Mouse (Mus musculus) ovary, postnatal 10 days (tissue): ENCODE data around the gene Cacna1a.

Source experiments
- DNase-seq: peaks from one replicate; pipeline ENCODE4 v3.0.0; 2022; ENCODE audit warnings: low spot score

The Cacna1a gene

DNA sequence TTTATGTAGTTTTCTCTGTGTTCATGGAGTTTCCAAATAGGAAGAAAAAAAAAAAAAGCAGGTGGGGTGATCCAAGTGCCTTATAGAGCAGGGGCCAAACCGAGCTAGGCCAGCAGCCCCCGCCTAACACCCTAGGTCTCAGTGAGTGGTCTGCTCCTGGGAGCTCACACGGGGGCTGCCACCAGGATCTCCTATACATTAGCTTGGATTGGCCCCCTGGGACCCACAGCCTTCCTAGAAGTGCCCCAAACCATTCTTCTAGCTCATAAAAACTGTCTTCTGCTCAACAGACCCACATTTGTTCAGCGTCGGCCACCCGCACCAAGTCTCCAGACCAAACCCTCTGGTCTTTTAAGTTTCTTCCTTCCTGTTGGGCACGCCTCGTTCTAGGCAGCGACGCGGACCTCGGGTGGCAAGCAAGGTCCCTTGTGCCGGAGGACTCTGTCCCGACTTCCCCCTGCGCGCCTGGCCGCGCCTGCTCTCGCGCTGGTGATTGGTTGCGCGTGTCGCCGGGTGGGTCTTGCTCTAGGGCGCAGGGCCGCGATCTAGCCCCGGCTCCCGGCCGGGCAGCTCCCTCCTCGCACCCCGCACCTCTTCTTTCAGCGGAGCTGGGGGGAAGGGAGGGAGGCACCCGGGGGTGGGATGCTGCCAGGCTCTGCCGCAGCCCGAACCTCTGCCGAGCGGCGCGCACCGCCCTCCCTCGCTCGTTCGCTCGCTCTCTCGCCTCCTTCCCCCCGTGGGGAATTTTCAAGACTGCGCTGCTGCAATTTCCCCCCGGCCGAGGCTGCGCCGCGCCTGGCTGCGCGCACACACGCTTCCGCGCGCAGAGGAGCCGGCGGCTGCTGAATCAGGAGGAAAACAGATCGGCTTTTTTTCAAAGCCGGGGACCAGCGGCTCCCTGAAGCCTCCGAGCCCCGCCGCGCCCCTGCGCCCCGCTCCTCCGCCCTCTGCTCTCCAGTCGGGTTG is 25.9 kb downstream of the Cacna1a start:
- DNase-seq, result peak; percentile 10

DNA sequence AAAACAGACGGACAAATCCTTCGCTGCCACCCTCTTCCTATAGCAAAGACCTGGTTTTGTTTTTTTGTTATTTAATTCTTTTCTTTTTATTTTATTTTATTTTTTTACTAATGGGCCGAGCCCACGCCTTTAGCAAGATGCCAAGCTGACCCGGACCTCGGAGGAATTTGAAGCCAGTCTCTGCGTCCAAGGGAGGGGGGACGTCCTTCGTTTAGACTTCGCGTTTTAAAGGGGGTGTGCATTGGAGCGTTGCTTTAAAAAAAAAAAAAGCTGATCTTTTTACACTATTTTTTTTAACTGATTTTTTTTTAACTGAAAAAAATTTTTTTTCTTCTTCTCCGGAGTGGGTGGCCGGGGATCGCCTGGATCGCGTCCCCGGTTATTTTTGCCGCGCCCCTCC is 26.7 kb downstream of the Cacna1a start:
- no peak for DNase-seq

DNA sequence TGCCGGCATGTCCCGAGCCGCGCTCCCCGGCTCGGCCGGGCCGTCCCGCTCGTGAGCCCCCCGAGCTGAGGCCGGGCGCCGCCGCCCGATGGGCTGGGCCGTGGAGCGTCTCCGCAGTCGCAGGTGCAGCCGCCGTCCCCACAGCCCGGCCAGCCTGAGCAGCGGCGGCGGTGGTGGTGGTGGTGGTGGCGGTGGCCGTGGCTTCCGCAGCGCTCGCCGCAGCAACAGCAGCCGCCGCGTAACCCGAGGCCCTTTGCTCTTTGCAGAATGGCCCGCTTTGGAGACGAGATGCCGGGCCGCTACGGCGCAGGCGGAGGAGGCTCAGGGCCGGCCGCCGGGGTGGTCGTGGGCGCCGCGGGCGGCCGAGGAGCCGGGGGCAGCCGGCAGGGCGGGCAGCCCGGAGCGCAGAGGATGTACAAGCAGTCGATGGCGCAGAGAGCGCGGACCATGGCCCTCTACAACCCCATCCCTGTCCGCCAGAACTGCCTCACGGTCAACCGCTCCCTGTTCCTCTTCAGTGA is 27.2 kb downstream of the Cacna1a start:
- DNase-seq, result no peak

DNA sequence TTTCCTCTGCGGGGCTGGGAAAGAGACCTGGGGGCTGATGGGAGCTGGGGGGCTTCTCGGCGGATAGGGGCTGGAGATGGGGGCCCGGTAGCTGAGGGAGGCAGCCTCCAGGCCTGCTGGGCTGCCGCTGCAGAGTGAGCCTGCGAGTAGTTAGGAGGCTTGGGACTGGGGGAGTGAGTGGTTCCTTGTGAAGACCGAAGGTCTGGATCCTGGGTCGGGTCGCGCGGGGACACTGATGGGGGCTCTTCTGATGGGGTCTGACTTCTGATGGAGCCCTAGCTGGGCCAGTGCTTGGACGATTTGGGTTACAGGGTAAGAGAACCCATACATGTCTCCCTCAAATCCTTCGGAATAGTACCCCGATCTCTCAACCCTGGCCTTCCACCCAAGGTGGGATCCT is 27.8 kb downstream of the Cacna1a start:
- no peak for DNase-seq

DNA sequence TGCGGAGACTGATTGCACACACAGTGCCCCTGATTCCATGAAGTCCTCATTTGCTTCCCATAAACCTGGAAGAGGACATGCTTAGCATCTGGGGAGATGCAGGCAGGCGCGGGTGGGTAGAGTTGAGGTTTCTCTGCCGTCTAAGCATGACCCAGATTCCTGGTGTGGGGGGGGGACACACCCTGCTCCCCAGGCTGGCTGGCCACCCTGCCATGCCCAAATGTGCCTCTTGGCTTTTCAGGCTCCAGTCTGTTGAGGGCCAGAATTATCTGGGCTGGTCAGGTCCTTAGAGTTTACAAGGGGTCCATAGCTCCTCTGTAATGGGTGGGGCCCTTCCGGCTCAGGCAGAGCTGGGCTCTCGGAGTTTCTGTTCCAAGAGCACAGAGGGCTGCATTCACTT is 28.7 kb downstream of the Cacna1a start:
- DNase-seq, result no peak

DNA sequence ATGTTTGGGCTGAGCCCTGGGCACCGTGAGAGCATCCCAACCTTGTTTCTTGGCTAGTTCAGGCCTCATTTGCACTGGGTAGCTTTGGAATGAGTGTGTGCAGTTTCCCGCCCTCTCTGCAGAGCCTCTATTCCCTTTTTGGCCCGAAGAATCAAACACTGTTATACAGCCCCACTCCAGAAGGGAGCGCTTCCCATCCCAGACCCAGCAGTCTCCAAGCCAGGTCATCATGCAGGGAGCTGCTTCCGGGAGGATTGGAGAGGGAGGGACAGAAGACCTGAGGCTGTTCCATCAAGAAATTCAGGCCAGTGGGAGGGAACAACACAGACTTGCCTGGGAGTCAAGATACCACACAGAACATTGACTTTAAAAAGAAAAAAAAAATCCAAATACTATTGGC is 29.6 kb downstream of the Cacna1a start:
- DNase-seq, result no peak

DNA sequence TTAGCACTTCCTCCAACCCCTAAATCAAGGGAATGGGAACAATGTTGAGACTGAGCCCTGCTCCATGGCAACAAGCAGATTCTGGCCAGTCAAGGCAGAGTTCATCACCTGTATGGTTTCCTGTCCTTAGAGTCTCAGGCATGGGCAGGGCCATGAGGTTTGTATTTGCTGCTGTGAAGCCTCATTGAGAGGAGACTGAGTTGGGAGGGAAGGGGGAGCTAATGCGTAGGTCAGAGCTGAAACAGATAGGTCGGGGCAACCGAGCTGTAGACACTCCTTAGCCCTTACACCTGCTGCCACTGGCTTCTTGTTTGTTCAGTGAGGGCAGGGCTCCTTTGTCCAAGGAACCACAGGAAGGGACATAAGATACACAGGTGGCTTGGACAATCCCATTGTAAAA is 36.2 kb downstream of the Cacna1a start:
- DNase-seq, result no peak

DNA sequence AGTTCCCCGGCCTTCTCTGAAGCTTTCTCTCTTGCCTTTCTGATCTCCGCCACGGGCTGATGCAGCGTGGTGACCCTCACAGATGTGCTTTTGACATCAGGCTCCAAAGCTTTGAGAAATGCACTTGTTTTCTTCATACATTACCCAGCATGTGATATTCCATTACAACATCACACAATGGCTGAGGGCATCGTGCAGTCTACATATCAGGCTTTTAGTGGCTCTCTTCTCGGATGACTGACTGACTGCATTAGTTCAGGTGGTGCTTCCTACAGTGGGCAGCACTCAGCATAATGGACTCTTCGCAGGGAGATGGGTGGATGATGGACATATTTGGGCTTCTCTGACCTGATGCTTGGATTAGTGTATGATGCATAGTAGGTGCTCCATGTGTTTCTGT is 37.8 kb downstream of the Cacna1a start:
- DNase-seq, result no peak

DNA sequence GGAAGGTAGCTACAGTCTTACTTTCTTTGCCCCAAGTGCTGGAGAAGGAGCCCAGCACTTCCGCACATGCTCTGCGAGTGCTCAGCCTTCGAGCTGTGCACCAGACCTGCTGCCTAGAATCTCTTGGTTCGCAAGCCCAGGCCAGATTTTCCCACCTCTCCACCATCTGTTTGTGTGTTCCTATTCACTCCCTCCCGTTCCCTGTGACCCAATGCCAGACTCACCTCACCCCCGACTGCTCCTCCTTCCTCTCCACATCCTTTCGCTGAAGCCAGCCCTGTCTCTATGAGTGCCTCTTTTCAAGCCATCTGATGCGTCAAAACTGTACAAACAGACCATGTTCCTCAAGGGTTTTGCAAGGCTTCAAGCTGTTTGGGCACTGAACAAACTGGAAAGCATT is 38.3 kb downstream of the Cacna1a start:
- DNase-seq, result no peak

DNA sequence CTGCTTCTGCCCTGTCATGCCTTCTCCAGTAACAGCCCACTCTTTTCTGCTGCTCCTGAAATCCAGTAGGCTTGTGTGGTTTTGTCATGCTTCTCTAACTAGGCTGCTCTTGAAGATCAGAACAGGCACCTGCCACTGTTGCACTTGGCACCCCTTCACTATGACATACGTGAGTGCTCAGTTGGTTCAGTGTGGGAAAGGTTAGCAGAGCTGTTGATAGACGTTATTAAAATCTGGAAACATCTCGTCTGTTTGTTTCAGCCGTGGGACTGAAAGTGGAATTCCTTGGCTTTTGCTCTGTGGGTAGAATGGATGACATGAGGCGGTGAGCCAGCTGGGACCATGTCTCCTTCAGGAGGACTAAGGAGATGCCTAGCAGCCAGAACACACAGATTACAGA is 39.8 kb downstream of the Cacna1a start:
- no peak for DNase-seq

DNA sequence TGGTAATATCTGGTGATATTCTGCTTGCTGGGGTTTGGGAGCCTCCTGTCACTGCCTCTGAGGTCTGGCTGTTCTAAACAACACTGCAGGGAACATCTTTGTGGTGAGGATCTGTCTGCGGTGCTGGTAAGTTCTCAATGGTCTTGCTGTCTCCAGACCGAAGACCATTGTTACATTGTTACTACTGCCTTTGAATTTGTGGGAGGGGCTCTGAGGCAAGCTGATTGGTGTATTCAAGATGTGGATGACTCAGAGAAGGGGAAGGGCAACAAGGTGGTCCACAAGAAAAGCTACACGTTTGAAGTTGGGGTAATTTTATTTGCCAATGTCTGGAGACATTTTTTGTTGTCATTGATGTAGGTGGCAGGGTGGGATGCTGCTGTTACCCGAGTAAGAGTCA is 40.8 kb downstream of the Cacna1a start:
- no peak for DNase-seq

DNA sequence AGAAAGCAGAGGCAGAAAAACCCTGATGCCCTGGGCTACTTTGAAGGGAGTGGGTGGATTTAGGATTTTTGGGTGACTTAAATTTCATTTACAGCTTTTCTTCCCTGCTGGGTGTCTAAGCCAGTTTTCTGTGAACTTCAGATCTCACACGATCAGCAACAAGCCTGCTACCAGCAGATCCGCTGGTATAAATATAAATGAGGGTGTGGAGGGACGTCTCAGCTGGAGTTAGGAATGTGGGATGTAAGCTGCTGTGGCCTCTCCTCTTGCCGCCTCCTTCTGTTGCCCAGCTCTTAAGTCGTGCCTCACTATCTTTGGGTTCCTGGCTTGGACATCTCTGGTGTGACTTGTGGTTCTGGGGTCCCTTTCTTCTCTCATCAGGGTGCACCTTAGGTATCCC is 41.3 kb downstream of the Cacna1a start:
- DNase-seq, result no peak

DNA sequence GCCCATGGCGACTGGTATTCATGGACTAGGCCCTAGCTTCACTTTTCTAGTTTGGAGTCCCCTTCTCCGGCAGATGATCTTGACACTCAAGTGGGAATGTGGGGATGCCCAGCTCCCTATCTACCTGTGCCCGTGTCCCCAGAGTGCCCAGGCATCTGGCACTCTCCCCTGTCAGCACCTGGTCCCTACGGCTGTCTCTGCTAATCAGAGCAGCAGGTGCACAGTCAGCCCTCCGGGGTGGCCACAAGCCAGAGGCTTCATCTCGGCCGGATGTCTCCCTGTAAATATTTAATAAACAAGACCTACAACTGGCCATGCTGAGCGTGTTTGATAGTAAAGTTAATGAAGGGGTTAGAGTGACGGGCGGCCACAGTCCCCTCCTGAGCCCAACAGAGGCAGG is 47.1 kb downstream of the Cacna1a start:
- no peak for DNase-seq

DNA sequence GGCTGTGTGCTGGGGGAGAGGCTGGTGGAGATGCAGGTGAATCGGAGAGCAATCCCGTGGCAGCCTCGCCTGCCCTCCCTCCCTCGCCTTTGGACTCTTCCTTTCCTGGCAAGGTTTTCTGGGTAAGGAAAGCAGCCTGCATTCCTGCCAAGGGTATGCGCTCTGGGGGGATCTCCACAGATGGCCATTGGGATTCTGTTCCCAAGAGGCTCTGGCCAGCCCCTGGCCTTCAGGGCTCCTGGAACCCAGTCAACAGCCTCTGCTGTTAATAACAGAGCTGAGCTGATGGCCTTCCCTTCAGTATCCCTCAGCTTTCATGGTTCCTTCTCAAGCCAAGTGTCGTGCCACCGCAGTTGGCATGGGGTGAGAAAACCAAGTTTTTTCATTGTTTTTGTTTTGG is 51.6 kb downstream of the Cacna1a start:
- no peak for DNase-seq

DNA sequence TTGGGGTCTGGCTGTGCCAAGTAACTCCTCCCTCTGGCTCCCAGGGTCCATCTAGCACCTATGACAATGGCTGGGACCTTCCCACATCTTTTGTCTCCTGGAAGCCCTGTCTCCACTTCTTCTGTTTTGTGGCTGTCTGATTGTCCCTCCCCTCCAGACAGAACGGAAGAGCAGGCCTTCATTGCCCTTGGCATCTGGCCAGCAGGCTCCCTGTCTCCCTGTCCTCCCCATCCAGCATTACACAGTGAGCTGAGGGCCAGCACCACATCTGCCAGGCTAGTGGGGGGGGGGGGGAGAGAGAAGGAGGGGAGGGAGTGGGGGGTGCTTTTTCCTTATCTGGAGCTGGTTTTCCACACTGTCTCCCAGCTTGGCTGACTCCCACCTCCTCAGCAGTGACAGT is 53.8 kb downstream of the Cacna1a start:
- DNase-seq, result no peak

DNA sequence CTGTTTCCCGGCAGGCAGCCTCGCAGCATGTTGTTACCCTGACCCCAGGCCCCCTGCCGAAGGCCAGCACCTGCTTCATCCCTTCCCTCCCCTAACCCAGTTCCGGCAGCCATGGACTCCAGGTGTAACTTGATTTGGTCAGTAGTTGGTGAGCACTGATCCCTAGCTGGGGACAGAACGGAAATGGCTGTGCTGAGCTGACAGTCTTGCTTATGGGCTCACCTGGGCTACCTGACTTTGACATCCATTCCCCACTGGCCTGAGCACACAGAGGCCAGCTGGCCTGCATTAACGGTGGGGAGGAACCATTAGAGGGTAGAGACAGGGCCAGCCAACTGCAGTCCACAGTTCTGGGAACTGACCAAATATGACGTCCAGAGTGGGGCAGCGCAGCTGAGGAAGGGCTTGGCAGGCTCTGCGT is 58.3 kb downstream of the Cacna1a start:
- no peak for DNase-seq

DNA sequence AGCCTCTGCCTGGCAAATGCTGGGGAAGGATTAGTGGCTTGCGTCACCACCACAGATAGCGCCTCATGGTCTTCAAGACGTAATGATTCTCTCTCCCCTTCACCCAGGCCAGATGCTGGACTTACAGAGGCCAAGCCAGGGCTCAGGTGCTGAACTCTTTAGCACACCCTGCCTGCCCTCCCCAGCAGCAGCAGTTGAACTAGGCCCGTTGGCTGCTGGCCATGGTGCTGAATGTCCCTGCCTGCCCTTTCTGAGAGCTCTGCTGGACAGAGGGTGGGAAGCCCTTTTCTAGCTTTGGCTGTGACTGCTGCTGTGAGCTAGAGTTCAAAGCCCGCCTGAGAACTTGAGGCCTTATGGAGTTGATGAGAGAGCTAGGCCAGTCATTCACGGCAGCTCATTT is 66.3 kb downstream of the Cacna1a start:
- DNase-seq, result peak; percentile 42

DNA sequence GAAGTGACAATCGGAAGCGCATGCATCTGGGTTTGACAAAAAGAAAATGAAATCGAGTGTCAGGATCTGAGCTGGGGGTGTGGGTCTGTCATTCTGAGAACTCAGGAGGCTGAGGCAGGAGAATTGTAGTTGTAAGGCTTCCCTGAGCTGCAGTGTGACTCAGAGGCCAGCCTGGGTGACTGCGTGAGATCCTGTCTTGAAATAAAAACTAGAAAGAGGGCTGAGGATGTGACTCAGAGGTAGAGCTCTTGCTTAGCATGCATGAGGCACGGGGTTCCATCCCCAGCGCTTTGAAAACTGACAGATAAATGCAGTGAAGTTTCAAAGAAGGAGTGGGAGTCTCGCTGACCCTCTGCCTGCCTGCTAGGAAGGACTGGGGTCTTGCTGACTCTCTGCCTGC is 70.6 kb downstream of the Cacna1a start:
- no peak for DNase-seq

DNA sequence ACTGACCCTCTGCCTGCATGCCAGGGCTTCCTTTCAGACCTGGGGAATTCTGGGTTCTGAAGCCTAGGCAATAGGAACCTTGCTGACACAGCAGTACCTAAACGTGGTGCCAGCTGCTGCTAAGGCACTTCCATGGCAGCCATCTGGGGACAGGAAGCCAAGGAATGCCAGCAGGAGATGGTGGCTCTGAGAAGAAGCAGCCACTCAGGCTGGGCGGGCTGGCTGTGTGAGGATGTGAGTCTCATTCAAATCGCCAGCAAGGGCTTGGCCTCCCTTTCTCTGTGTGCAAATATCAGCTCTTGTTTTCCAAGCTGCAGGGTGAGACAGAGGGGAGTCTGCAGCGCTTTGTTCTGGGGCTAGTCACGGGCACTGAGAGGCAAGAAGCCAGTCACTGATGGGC is 71.0 kb downstream of the Cacna1a start:
- DNase-seq, result no peak

DNA sequence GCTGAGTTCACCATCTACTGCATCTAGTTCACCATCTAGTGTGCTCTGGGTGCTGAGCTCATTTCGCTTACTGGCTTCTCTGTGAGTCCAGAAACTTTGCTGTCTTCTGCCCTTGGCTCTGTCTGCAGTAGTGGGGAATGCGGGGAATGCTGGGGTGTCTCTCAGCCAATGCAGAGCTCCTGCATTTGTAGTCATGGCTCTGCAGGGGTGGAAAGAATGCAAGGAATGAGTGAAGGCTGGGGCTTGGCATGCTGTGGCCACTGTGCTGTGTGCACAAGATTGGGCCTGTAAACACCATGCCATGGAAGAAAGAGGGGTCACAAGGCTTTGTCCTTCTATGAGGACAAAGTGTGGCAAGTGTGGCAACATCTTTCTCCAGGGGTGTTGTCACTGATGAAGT is 72.5 kb downstream of the Cacna1a start:
- DNase-seq, result no peak

DNA sequence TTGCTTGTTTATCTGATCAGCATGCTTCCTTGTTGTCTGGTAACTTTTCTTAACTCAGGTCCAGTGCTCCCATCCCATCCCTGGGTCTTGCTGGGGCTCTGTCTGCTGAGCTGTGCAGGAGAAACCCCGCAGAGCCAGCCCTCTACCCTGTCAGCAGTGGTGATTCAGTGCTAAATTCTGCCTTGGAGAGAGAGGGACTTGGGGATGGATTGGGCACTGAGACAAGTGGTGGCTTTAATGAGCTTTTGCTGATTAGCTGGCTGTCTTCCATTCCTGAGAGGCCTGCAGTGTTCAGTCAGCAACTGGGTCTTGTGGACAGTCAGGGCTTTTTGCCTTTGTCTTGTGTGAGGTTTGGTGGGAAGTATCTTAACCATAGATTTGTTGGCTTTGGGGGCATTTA is 78.7 kb downstream of the Cacna1a start:
- no peak for DNase-seq

DNA sequence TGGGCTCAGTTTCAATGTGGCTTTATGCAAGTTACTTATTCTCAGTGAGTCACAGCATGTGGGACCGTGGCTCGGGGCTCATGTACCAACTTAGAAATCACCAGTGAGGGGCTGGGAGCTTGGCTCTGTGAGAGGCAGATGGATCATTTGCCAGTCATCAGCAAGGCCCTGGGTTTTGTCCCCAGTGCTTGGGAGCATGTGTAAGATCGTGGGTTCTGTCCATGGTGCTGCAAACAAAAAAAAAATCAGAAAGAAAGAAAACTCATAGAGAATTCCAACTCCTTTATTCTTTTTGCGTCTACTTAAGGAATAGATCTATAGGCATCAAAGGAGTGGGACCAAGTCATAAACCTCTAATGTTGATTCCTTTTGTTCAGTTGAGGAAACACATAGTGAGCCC is 80.8 kb downstream of the Cacna1a start:
- DNase-seq, result no peak

DNA sequence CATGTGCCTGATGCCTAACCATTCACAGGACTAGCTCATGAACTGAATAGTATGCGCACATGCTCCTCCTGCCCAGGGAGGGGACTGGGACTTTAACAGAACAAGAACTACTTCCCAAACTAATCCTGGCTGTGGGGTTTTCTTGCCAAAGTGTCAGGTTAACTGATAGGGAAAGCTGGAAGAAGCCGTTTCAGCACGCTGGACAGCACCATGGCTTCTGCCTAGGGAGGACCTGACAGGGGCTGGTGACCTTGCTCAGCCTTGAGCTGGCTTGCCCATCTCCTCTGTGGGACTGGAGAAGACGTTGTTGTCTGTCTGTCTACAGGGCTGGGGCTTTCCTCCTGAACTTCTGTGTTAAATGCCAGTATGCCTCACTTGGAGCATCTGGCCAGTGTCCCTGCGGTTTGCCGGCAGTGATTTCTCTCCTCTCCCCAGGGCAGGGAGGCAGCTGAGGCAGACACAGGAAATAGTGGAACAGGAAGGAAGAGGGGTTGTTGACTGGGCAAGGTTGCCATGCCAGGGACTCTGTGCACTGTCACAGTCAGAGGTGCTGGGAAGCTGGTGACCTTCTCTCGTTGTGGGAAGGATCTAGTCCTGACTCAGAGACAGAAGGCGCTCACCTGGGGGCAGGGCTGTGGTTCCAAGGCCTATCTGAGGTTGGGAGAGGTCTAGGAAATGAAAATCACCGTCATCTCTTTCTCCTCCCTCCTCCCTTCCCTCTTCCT is 83.2 kb downstream of the Cacna1a start:
- peak; percentile 45 for DNase-seq
